Mouse (Mus musculus) neural tube, embryonic 14.5 days (tissue): ENCODE measurements around the gene Rabl3. TPM values are rescaled to one million over a fixed set of nuclear protein-coding genes. Genes with fewer than 3 reads are reported as not detected.
A peak's percentile ranks its signal among the peaks of the same experiment; 100 is the strongest.

Source experiments
- ATAC-seq: fragments of 200-750 bp; cut with Nextera tagmentation; 2 replicates; pipeline ENCODE4 v1.8.0; 2017; ENCODE audit warnings: low read depth, mild to moderate bottlenecking, moderate TSS enrichment, moderate library complexity
- H3K27ac ChIP-seq: fragments of 300-500 bp; sonication (generic); 2 replicates; pipeline ENCODE4 v1.5.1; 2014; ENCODE audit warnings: low read depth, mild to moderate bottlenecking, control low read depth, low read length, moderate library complexity, mixed read lengths
- H3K27me3 ChIP-seq: fragments of 300-500 bp; sonication (generic); 2 replicates; pipeline ENCODE4 v1.6.1; 2014; ENCODE audit warnings: low read length; ENCODE audit not compliant: control insufficient read depth, insufficient read depth
- H3K36me3 ChIP-seq: fragments of 300-500 bp; sonication (generic); 2 replicates; pipeline ENCODE4 v1.6.1; 2014; ENCODE audit warnings: low read length, mixed read lengths; ENCODE audit not compliant: control insufficient read depth, insufficient read depth
- H3K4me1 ChIP-seq: fragments of 300-500 bp; sonication (generic); 2 replicates; pipeline ENCODE4 v1.6.1; 2014; ENCODE audit warnings: low read length; ENCODE audit not compliant: control insufficient read depth, insufficient read depth
- H3K4me2 ChIP-seq: fragments of 300-500 bp; sonication (generic); 2 replicates; pipeline ENCODE4 v1.6.1; 2014; ENCODE audit warnings: mild to moderate bottlenecking, low read depth, low read length, control low read depth
- H3K4me3 ChIP-seq: fragments of 300-500 bp; sonication (generic); 2 replicates; pipeline ENCODE4 v1.5.1; 2014; ENCODE audit warnings: low read depth, low read length, control low read depth, mixed read lengths
- H3K9ac ChIP-seq: fragments of 300-500 bp; sonication (generic); replicated peaks from 2 replicates; pipeline ENCODE4 v1.6.1; 2014; ENCODE audit warnings: low read depth, mild to moderate bottlenecking, control low read depth, low read length, mixed read lengths
- H3K9me3 ChIP-seq: fragments of 300-500 bp; sonication (generic); 2 replicates; pipeline ENCODE4 v1.6.1; 2016; ENCODE audit warnings: low read length; ENCODE audit not compliant: control insufficient read depth
- WGBS: fragments of 180-500 bp; shearing (Covaris S2); extraction: QIAGEN DNeasy Blood & Tissue Kit; methylation state at CpG from one replicate; pipeline ENCODE4 v1.1.7; 2014; 5-methylcytosine and 5-hydroxymethylcytosine counted together
- polyA plus RNA-seq: library from polyadenylated mRNA; unstranded; fragments of >200 nt; fragmentation: Nextera tagmentation; extraction: Ambion mirVana; gene quantifications from 2 replicates; pipeline ENCODE4 v1.2.1, GENCODE M21; 2014

Rabl3 gene
- polyA plus RNA-seq, 1 experiment from 2014 or later = 16.3 TPM

DNA sequence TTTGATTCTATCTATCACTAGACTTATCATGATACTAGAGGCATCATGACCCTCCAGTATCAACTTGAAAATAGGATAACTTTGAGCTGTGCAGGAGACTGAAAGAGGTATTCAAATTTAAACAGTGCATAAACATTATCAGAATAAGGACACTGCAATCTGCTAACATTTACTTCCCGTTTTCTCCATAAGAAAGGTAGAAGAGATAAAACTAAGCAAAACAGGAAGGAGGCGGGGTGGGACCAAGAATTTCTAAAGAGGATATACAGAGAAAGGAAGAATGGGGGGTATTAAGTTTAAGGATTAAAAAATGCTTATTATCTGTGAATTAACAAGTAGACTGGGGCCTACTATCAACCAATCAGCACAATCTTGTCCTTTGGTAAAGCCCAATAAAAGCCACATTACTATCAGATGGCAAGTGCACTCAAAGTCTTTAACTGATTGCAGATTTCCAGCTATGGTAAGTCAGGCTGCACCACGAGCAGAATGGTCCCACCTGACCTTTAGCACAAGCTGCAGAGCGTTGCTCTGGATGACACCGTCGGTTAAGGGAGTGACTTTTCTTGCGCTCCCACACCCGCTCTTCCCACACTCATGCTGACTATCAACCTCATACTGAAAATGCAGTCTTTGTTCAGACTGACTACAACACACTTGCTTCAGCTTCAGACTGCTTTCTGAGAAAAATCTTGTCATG lies 6.2 kb upstream of the Rabl3 start:
- H3K9ac ChIP-seq = no peak overlapping the region
- 90% methylated on average over 8 of the region's 8 CpGs for WGBS
- H3K36me3 ChIP-seq = no peaks in the 10 kb centered on the region
- H3K4me3 ChIP-seq = no peak overlapping the region
- no peaks in the 10 kb centered on the region for H3K27me3 ChIP-seq
- no peak overlapping the region for H3K4me2 ChIP-seq
- H3K4me1 ChIP-seq = 0 out of 2 replicates have a peak, but pooled peaks cover 5% of the 10 kb centered on the region
- H3K9me3 ChIP-seq = no peaks in the 10 kb centered on the region
- ATAC-seq = no peak
- no peak overlapping the region for H3K27ac ChIP-seq

- H3K4me1 ChIP-seq = peaks cover 5% of the 10 kb centered on the region; the same call in 1 of the 2 replicates
- H3K9ac ChIP-seq = peak overlapping the region; percentile 82
- ATAC-seq = peak; percentile 55
- H3K36me3 ChIP-seq = peaks cover 3% of the 10 kb centered on the region; the same call in 1 of the 2 replicates
- H3K27me3 ChIP-seq = no peaks in the 10 kb centered on the region
- H3K27ac ChIP-seq = peak overlapping the region; percentile 94
- no peaks in the 10 kb centered on the region for H3K9me3 ChIP-seq
- under 1% methylated on average over 22 of the region's 22 CpGs for WGBS
- H3K4me2 ChIP-seq = peak overlapping the region; percentile 61
- H3K4me3 ChIP-seq = peak overlapping the region; percentile 73
Measured at GRCm38 (mm10) chr16:37539240-37539610, 460 bp upstream of the Rabl3 start.

DNA sequence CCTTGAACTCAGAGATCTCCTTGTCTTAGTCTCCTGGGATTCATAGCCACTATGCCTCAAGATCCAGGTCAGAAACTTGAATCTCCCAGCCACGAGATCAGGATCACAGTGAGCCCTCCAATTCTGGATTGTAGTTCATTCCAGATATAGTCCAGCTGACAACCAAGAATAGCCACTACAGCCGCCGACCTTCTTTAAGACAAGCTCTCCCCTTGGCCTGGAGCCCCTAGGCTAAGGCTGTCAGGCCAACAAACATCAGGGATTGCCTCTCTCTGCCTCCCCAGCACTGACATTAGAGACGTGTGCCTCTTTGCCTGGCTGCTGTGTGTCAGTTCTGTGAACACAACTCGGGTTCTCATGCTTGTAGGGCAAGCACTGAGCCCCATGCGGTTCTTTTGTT lies 1.1 kb downstream of the Rabl3 start:
- WGBS = 87% methylated on average over 6 of the region's 6 CpGs
- ATAC-seq = no peak
- no peak overlapping the region for H3K27ac ChIP-seq
- no peaks in the 10 kb centered on the region for H3K9me3 ChIP-seq
- no peak overlapping the region for H3K4me3 ChIP-seq
- H3K4me2 ChIP-seq = peak overlapping the region; percentile 47; the same call in 1 of the 2 replicates
- no peaks in the 10 kb centered on the region for H3K27me3 ChIP-seq
- H3K9ac ChIP-seq = no peak overlapping the region
- H3K4me1 ChIP-seq = peaks cover 5% of the 10 kb centered on the region; the same call in 1 of the 2 replicates
- peaks cover 3% of the 10 kb centered on the region; the same call in 1 of the 2 replicates for H3K36me3 ChIP-seq

DNA sequence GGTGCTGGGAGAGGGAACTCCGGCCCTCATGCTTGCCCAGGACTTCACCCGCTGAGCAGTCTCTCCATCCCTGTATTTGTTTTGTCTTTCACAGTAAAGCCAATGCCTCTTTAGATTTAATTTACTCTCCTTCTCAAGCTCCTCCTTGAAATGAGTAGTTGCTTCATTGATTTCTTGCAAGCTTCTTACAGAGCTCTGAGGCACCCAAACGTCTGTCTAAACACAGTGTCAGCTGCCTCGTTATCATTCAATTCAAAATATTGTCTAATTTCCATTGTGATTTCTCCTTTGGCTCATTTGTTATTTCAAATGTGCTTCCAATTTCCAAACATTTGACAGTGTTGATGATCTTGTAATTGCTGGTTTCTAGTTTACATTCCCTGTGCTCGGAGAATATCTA lies 6.6 kb downstream of the Rabl3 start:
- no peak overlapping the region for H3K4me2 ChIP-seq
- ATAC-seq = no peak
- peaks cover 3% of the 10 kb centered on the region; the same call in 1 of the 2 replicates for H3K36me3 ChIP-seq
- no peak overlapping the region for H3K9ac ChIP-seq
- no peaks in the 10 kb centered on the region for H3K27me3 ChIP-seq
- peaks cover 4% of the 10 kb centered on the region; the same call in 1 of the 2 replicates for H3K4me1 ChIP-seq
- no peak overlapping the region for H3K4me3 ChIP-seq
- H3K27ac ChIP-seq = peak overlapping the region; percentile 60; the same call in 1 of the 2 replicates
- WGBS = 71% methylated on average over 5 of the region's 5 CpGs
- no peaks in the 10 kb centered on the region for H3K9me3 ChIP-seq

- WGBS = 34% methylated on average over 3 of the region's 3 CpGs
- ATAC-seq = no peak
- no peaks in the 10 kb centered on the region for H3K9me3 ChIP-seq
Measured at GRCm38 (mm10) chr16:37550266-37550665, 10.6 kb downstream of the Rabl3 start.

DNA sequence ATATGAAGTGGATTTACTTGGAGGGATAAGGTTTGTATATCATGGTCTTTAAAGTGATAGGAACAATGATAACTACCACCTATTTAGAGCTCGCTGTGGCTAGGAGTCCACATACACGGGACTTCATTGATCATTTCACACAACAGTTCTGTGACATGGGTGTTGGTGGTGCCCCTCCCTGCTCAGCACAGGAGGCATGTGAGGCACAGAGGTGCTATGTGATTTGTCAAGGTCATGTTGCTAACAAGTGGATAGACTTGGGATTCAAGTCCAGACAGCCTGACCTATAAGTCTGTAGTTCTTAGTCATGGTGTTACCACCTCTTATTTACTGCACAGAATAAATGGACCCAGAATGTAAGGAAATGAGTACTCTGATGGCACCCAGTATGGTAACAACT lies 11.3 kb downstream of the Rabl3 start:
- no peak for ATAC-seq
- Histone ChIP-seq H3K4me1 (peaks cover 4% of the 10 kb centered on the region; the same call in 1 of the 2 replicates), H3K4me2 (no peak overlapping the region), H3K9me3 (no peaks in the 10 kb centered on the region), H3K4me3 (no peak overlapping the region), H3K36me3 (no peaks in the 10 kb centered on the region), H3K9ac (no peak overlapping the region), H3K27ac (no peak overlapping the region), H3K27me3 (no peaks in the 10 kb centered on the region)
- WGBS = 81% methylated on average over 2 of the region's 2 CpGs

More at GRCm38 (mm10) chr16:37550266-37550665, 10.6 kb downstream of the Rabl3 start:
- Histone ChIP-seq H3K36me3 (no peaks in the 10 kb centered on the region), H3K27ac (no peak overlapping the region), H3K4me3 (no peak overlapping the region), H3K9ac (no peak overlapping the region), H3K4me1 (peaks cover 4% of the 10 kb centered on the region; the same call in 1 of the 2 replicates), H3K4me2 (no peak overlapping the region), H3K27me3 (no peaks in the 10 kb centered on the region)

DNA sequence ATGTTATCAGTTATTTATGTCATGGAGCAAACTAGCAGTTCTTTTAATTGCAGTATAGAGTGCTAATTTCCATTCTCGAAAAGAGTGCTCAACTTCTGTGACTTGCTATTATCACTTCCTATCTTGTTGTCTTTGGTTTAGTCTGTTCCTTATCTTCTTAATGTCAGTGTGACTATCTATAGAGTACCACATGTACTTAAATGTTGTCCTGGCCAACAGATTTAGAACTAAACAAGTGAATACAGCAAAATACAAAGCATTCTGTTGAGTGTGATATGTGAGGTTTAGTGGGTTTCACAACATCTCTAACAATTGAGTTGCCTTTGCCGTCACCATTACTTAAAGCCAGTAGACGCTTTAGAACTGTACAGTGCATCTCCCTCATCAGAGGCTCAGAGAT lies 13.1 kb downstream of the Rabl3 start:
- H3K9me3 ChIP-seq = no peaks in the 10 kb centered on the region
- H3K4me3 ChIP-seq = no peak overlapping the region
- 95% methylated on average over 3 of the region's 3 CpGs for WGBS
- no peaks in the 10 kb centered on the region for H3K27me3 ChIP-seq
- ATAC-seq = no peak
- no peak overlapping the region for H3K4me2 ChIP-seq
- no peaks in the 10 kb centered on the region for H3K36me3 ChIP-seq
- H3K27ac ChIP-seq = no peak overlapping the region
- no peak overlapping the region for H3K9ac ChIP-seq
- H3K4me1 ChIP-seq = peaks cover 4% of the 10 kb centered on the region; the same call in 1 of the 2 replicates

- 56% methylated on average over 6 of the region's 6 CpGs for WGBS
- H3K9ac ChIP-seq = no peak overlapping the region
- no peak overlapping the region for H3K4me2 ChIP-seq
- H3K27me3 ChIP-seq = no peaks in the 10 kb centered on the region
- no peak overlapping the region for H3K27ac ChIP-seq
- no peaks in the 10 kb centered on the region for H3K4me1 ChIP-seq
- no peaks in the 10 kb centered on the region for H3K36me3 ChIP-seq
- H3K9me3 ChIP-seq = no peaks in the 10 kb centered on the region
- no peak for ATAC-seq
- H3K4me3 ChIP-seq = no peak overlapping the region
Measured at GRCm38 (mm10) chr16:37562414-37562813, 22.7 kb downstream of the Rabl3 start.

GRCm38 (mm10) chr16:37562961-37563360 lies 23.3 kb downstream of the Rabl3 start:
- Histone ChIP-seq H3K9me3 (no peaks in the 10 kb centered on the region), H3K4me3 (no peak overlapping the region), H3K36me3 (no peaks in the 10 kb centered on the region), H3K4me2 (no peak overlapping the region), H3K27ac (no peak overlapping the region), H3K4me1 (no peaks in the 10 kb centered on the region), H3K27me3 (no peaks in the 10 kb centered on the region), H3K9ac (no peak overlapping the region)
- 77% methylated on average over 5 of the region's 5 CpGs for WGBS
- no peak for ATAC-seq
